ENCODE assay signal across 8 mouse cellular contexts in the genomic region with DNA sequence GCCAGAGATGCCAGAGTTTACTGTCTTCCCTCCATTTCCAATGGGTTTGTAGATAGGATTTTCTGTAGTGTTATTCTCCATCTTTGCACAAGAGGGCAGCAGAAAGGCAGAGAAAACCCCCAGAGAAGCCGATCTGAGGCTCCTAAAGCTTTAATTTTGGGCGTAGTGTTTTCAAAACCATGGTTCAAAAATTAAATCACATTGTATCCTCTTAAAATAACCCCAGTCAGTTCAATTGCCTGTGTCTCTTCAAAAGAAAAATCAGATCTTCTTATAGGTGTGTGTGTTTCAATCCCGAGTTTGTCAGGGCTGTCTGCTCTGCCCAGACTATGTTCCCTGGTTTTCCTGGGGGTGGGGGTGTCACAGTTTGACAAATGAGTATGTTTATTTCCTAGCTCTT. TPM values are rescaled to one million over a fixed set of nuclear protein-coding genes. Genes with fewer than 3 reads are reported as not detected.
DNase-seq lines count a peak whose midpoint lies in the region; ATAC-seq and TF ChIP-seq lines count a peak whose summit lies in the region.

No protein-coding gene starts in this region.

- no peak for TF ChIP-seq POLR2A in cerebellum, adult 2 months (IDR thresholded peaks at IDR 0.05; ENCODE audit: borderline replicate concordance, insufficient read depth, low read length)

- DNase-seq in right cerebral cortex, postnatal 10 days (ENCODE audit: low spot score in 2 of 2), result peak; percentile 36 to 67
- DNase-seq in right cerebral cortex, postnatal 36 days (ENCODE audit: low spot score in 2 of 2), result no peak
- peak in 1 of 2 experiments; percentile 35 for DNase-seq in cerebellum, adult 2 months
- DNase-seq in heart, adult 9 months (ENCODE audit: low spot score in 2 of 2), result peak; percentile 33 to 36
- DNase-seq in kidney, postnatal 0 days (ENCODE audit: low spot score), result peak; percentile 86
- DNase-seq in lung, postnatal 36 days, result peak; percentile 50
- no peak for DNase-seq in adrenal gland, postnatal 25 days

- 0% methylated on average over 3 of the region's 3 CpGs for WGBS in cerebellum, adult 2 months
- WGBS in kidney, postnatal 0 days, result 0% methylated on average over 3 of the region's 3 CpGs
- WGBS in stomach, embryonic 14.5 days, result 0% methylated on average over 3 of the region's 3 CpGs

- no peaks in the 10 kb centered on the region for H3K36me3 ChIP-seq in kidney, postnatal 0 days (ENCODE audit: insufficient read depth, low read length)
- no peaks in the 10 kb centered on the region for H3K36me3 ChIP-seq in stomach, embryonic 14.5 days (ENCODE audit: control insufficient read depth, insufficient read depth, low read length)

- H3K4me1 ChIP-seq in cerebellum, adult 2 months (ENCODE audit: control insufficient read depth, insufficient read depth, low read length), result no peaks in the 10 kb centered on the region
- H3K4me1 ChIP-seq in kidney, postnatal 0 days (replicated peaks; ENCODE audit: insufficient read depth, low read length), result no peaks in the 10 kb centered on the region
- H3K4me1 ChIP-seq in stomach, embryonic 14.5 days (ENCODE audit: control insufficient read depth, insufficient read depth, low read length), result no peaks in the 10 kb centered on the region

- no peaks in the 10 kb centered on the region for H3K27me3 ChIP-seq in cerebellum, adult 2 months (ENCODE audit: control insufficient read depth, insufficient read depth, low read length)
- H3K27me3 ChIP-seq in kidney, postnatal 0 days (ENCODE audit: insufficient read depth, low read length), result no peaks in the 10 kb centered on the region
- no peaks in the 10 kb centered on the region for H3K27me3 ChIP-seq in stomach, embryonic 14.5 days (ENCODE audit: control insufficient read depth, insufficient read depth, low read length)

- H3K4me3 ChIP-seq in cerebellum, adult 2 months (replicated peaks; ENCODE audit: insufficient read depth, low read depth, low read length), result no peak overlapping the region
- peak overlapping the region; percentile 19 for H3K4me3 ChIP-seq in kidney, postnatal 0 days (replicated peaks; ENCODE audit: low read depth, low read length)
- peak overlapping the region; percentile 20 for H3K4me3 ChIP-seq in stomach, embryonic 14.5 days (ENCODE audit: low read depth, low read length)

- H3K27ac ChIP-seq in cerebellum, adult 2 months (ENCODE audit: insufficient read depth, low read length), result no peak overlapping the region
- 0 out of 2 replicates have a peak overlapping the region, but pooled peaks have one; percentile 15 for H3K27ac ChIP-seq in kidney, postnatal 0 days
- 0 out of 2 replicates have a peak overlapping the region, but pooled peaks have one; percentile 17 for H3K27ac ChIP-seq in stomach, embryonic 14.5 days (ENCODE audit: low read length)

- no peaks in the 10 kb centered on the region for H3K9me3 ChIP-seq in kidney, postnatal 0 days (replicated peaks; ENCODE audit: low read length)
- H3K9me3 ChIP-seq in stomach, embryonic 14.5 days (ENCODE audit: control insufficient read depth, low read depth, low read length), result no peaks in the 10 kb centered on the region

- ATAC-seq in kidney, postnatal 0 days (replicated peaks; ENCODE audit: low FRiP score, low read depth), result peak; percentile 52; the same call in 1 of the 2 replicates
- ATAC-seq in stomach, embryonic 14.5 days (ENCODE audit: insufficient number of reproducible peaks, insufficient read depth, low FRiP score, low read depth), result peak; percentile 64

- no peak overlapping the region for H3K9ac ChIP-seq in kidney, postnatal 0 days (ENCODE audit: low read depth, low read length)
- no peak overlapping the region; the same call in 1 of the 2 replicates for H3K9ac ChIP-seq in stomach, embryonic 14.5 days (replicated peaks; ENCODE audit: low read depth, low read length)

- peak; percentile 49; the same call in 1 of the 2 replicates for TF ChIP-seq CTCF in cerebellum, adult 2 months (IDR thresholded peaks at IDR 0.05; ENCODE audit: borderline replicate concordance, insufficient read depth, low read depth, low read length)
- peak; percentile 81 for TF ChIP-seq CTCF in kidney, postnatal 0 days (IDR thresholded peaks at IDR 0.05; ENCODE audit: low read depth)

- H3K4me2 ChIP-seq in kidney, postnatal 0 days (ENCODE audit: low read length), result peak overlapping the region; percentile 56
- peak overlapping the region; percentile 54 for H3K4me2 ChIP-seq in stomach, embryonic 14.5 days (replicated peaks; ENCODE audit: low read depth, low read length)

RNA-seq across cellular contexts. Expression of a gene that starts 49.9 kb away (rescaled TPM):
- polyA plus RNA-seq in cerebellum, adult 2 months (2012; rRNA removed), result 2.6 and 2.8 TPM in 2 replicates
- polyA plus RNA-seq in kidney, postnatal 0 days (2015; fragmentation: Nextera tagmentation; extraction: Ambion mirVana), result 0.82 and 0.95 TPM in 2 replicates
- not detected in 2 replicates for polyA plus RNA-seq in stomach, embryonic 14.5 days (2014; fragmentation: Nextera tagmentation; extraction: Ambion mirVana)
- total RNA-seq in adrenal gland, postnatal 25 days (2021), result 16.8 and 23.1 TPM in 2 replicates

Comparison
In these comparisons a context has a peak if more than half of its experiments do, and no peak if none do; other contexts are left out.
1. DNase-seq: peak in right cerebral cortex, postnatal 10 days (2 of 2), heart, adult 9 months (2 of 2), kidney, postnatal 0 days (single experiment) and lung, postnatal 36 days (single experiment); none in right cerebral cortex, postnatal 36 days (0 of 2) and adrenal gland, postnatal 25 days (single experiment).